Mouse (Mus musculus) CH12.LX (cell line): ENCODE data around the gene Susd3. TPM values are rescaled to one million over a fixed set of nuclear protein-coding genes. Genes with fewer than 3 reads are reported as not detected.

Experiments
- DNase-seq: peaks from one replicate; pipeline ENCODE4 v3.0.0-alpha.2; 2013; ENCODE audit errors: extremely low read depth
- H3K27ac ChIP-seq: 2 replicates; pipeline ENCODE4 v1.5.1; 2012; ENCODE audit warnings: low read depth, mild to moderate bottlenecking, control low read depth, moderate library complexity; ENCODE audit not compliant: insufficient read depth
- H3K27me3 ChIP-seq: replicated peaks from 2 replicates; pipeline ENCODE3; 2012; ENCODE audit warnings: inconsistent platforms
- H3K36me3 ChIP-seq, 2 experiments: replicated peaks in 1 of 2; 2 replicates each; pipeline versions ENCODE3 to v1.6.1; 2012; ENCODE audit warnings: inconsistent platforms in 1 of 2, low read length in 1 of 2, mild to moderate bottlenecking in 1 of 2, mixed read lengths in 1 of 2, moderate library complexity in 1 of 2; ENCODE audit not compliant: control insufficient read depth in 1 of 2, insufficient read depth in 1 of 2
- H3K4me1 ChIP-seq, 2 experiments: 2 replicates each; pipeline ENCODE4 v1.6.1; 2012; ENCODE audit warnings: inconsistent platforms in 1 of 2, moderate library complexity in 1 of 2; ENCODE audit not compliant: insufficient read depth in 2 of 2, control insufficient read depth in 1 of 2
- H3K4me2 ChIP-seq: 2 replicates; pipeline ENCODE4 v1.6.1; 2012; ENCODE audit warnings: low read depth, mild to moderate bottlenecking, control low read depth; ENCODE audit not compliant: poor library complexity, insufficient read depth, severe bottlenecking
- H3K4me3 ChIP-seq, 3 experiments: fragments of 150-350 bp in 1 of 3; sonication (generic) in 1 of 3; replicated peaks in 1 of 3; 2 replicates each; pipeline versions ENCODE3 to v1.5.1; 2011 to 2012; ENCODE audit warnings: low read depth in 2 of 3, low read length in 2 of 3, mild to moderate bottlenecking in 2 of 3, moderate library complexity in 2 of 3, control low read depth in 1 of 3, improper control_type of control experiment in 1 of 3, inconsistent platforms in 1 of 3, mixed read lengths in 1 of 3; ENCODE audit not compliant: poor library complexity in 1 of 3
- H3K79me2 ChIP-seq: replicated peaks from 2 replicates; pipeline ENCODE4 v1.6.1; 2012; ENCODE audit warnings: mild to moderate bottlenecking, moderate library complexity; ENCODE audit not compliant: control insufficient read depth, poor library complexity, insufficient read depth, severe bottlenecking; ENCODE audit errors: extremely low read depth
- H3K9ac ChIP-seq: 2 replicates; pipeline ENCODE4 v1.6.1; 2012; ENCODE audit warnings: low read depth, mild to moderate bottlenecking, control low read depth, moderate library complexity; ENCODE audit not compliant: insufficient read depth
- H3K9me3 ChIP-seq: replicated peaks from 2 replicates; pipeline ENCODE3; 2012; ENCODE audit warnings: low read length, inconsistent platforms, mixed read lengths
- BHLHE40 ChIP-seq: IDR thresholded peaks from 2 replicates; pipeline ENCODE4 v1.6.1; 2011; ENCODE audit warnings: mild to moderate bottlenecking, low read depth, low read length, improper control_type of control experiment
- CHD2 ChIP-seq: IDR thresholded peaks from 2 replicates; pipeline ENCODE4 v1.6.1; 2011; ENCODE audit warnings: low read length, improper control_type of control experiment
- CTCF ChIP-seq, 2 experiments: IDR thresholded peaks in 1 of 2; conservative IDR thresholded peaks in 1 of 2; 2 replicates each; pipeline ENCODE4 v1.5.1; 2011 to 2012; ENCODE audit warnings: low read depth in 2 of 2, low read length in 2 of 2, improper control_type of control experiment in 1 of 2, inconsistent platforms in 1 of 2, mild to moderate bottlenecking in 1 of 2, moderate library complexity in 1 of 2
- EP300 ChIP-seq: IDR thresholded peaks from 2 replicates; pipeline ENCODE4 v1.6.1; 2011; ENCODE audit warnings: low read length, improper control_type of control experiment
- ETS1 ChIP-seq: conservative IDR thresholded peaks from 2 replicates; pipeline ENCODE4 v1.6.1; 2012; ENCODE audit warnings: low read depth, mild to moderate bottlenecking, inconsistent platforms, low read length, improper control_type of control experiment, moderate library complexity
- GABPA ChIP-seq: IDR thresholded peaks from 2 replicates; pipeline ENCODE4 v1.6.1; 2012; ENCODE audit warnings: low read depth, low read length, improper control_type of control experiment, inconsistent platforms; ENCODE audit not compliant: insufficient replicate concordance
- HCFC1 ChIP-seq: IDR thresholded peaks from 2 replicates; pipeline ENCODE4 v1.6.1; 2012; ENCODE audit warnings: low read depth, mild to moderate bottlenecking, inconsistent platforms, low read length, improper control_type of control experiment
- IRF4 ChIP-seq: IDR thresholded peaks from 2 replicates; pipeline ENCODE4 v1.6.1; 2014; ENCODE audit warnings: low read depth, mild to moderate bottlenecking, inconsistent platforms, low read length, improper control_type of control experiment
- JUN ChIP-seq: IDR thresholded peaks from 2 replicates; pipeline ENCODE4 v1.6.1; 2011; ENCODE audit warnings: low read depth, mild to moderate bottlenecking, low read length, improper control_type of control experiment, moderate library complexity; ENCODE audit not compliant: insufficient read depth
- JUND ChIP-seq: conservative IDR thresholded peaks from 2 replicates; pipeline ENCODE4 v1.6.1; 2011; ENCODE audit warnings: low read depth, low read length, improper control_type of control experiment
- KAT2A ChIP-seq: IDR thresholded peaks from 2 replicates; pipeline ENCODE4 v1.6.1; 2012; ENCODE audit warnings: low read length, improper control_type of control experiment, inconsistent platforms; ENCODE audit not compliant: insufficient replicate concordance
- MAFK ChIP-seq: IDR thresholded peaks from 2 replicates; pipeline ENCODE4 v1.6.1; 2011; ENCODE audit warnings: low read length, improper control_type of control experiment; ENCODE audit not compliant: insufficient replicate concordance
- MAX ChIP-seq: IDR thresholded peaks from 2 replicates; pipeline ENCODE4 v1.6.1; 2011; ENCODE audit warnings: low read length, improper control_type of control experiment
- MAZ ChIP-seq: IDR thresholded peaks from 2 replicates; pipeline ENCODE4 v1.6.1; 2012; ENCODE audit warnings: low read depth, mild to moderate bottlenecking, inconsistent platforms, low read length, improper control_type of control experiment, moderate library complexity
- MEF2A ChIP-seq: IDR thresholded peaks from 2 replicates; pipeline ENCODE4 v1.6.1; 2014; ENCODE audit warnings: low read depth, mild to moderate bottlenecking, inconsistent platforms, low read length, improper control_type of control experiment, borderline replicate concordance
- POLR2A ChIP-seq: IDR thresholded peaks from 2 replicates; pipeline ENCODE4 v1.6.1; 2011; ENCODE audit warnings: low read depth, mild to moderate bottlenecking, improper control_type of control experiment, low read length
- POLR2AphosphoS2 ChIP-seq: IDR thresholded peaks from 2 replicates; pipeline ENCODE4 v1.6.1; 2011; ENCODE audit warnings: low read depth, low read length, improper control_type of control experiment
- RAD21 ChIP-seq: IDR thresholded peaks from 2 replicates; pipeline ENCODE4 v1.6.1; 2011; ENCODE audit warnings: low read depth, mild to moderate bottlenecking, low read length, improper control_type of control experiment, moderate library complexity
- RCOR1 ChIP-seq: conservative IDR thresholded peaks from 2 replicates; pipeline ENCODE4 v1.6.1; 2012; ENCODE audit warnings: low read depth, mild to moderate bottlenecking, inconsistent platforms, low read length, improper control_type of control experiment
- SIN3A ChIP-seq: IDR thresholded peaks from 2 replicates; pipeline ENCODE4 v1.6.1; 2012; ENCODE audit warnings: low read length, improper control_type of control experiment, inconsistent platforms
- TBP ChIP-seq: conservative IDR thresholded peaks from 2 replicates; pipeline ENCODE4 v1.6.1; 2011; ENCODE audit warnings: low read depth, low read length, improper control_type of control experiment
- UBTF ChIP-seq: IDR thresholded peaks from 2 replicates; pipeline ENCODE4 v1.6.1; 2012; ENCODE audit warnings: low read depth, mild to moderate bottlenecking, inconsistent platforms, low read length, improper control_type of control experiment, moderate library complexity
- USF1 ChIP-seq: IDR thresholded peaks from 2 replicates; pipeline ENCODE4 v1.6.1; 2014; ENCODE audit warnings: low read depth, mild to moderate bottlenecking, inconsistent platforms, low read length, improper control_type of control experiment
- USF2 ChIP-seq: conservative IDR thresholded peaks from 2 replicates; pipeline ENCODE4 v1.6.1; 2011; ENCODE audit warnings: low read depth, low read length, improper control_type of control experiment
- ZC3H11A ChIP-seq: IDR thresholded peaks from 2 replicates; pipeline ENCODE4 v1.6.1; 2012; ENCODE audit warnings: low read depth, mild to moderate bottlenecking, inconsistent platforms, low read length, improper control_type of control experiment
- ZNF384 ChIP-seq: IDR thresholded peaks from 2 replicates; pipeline ENCODE4 v1.6.1; 2012; ENCODE audit warnings: low read depth, low read length, improper control_type of control experiment, inconsistent platforms
- dilution Hi-C: fragments of 300-500 bp; cut with MboI; formaldehyde crosslinking; loops from 2 replicates; pipeline ENCODE4 v1.14.3; 2020; ENCODE audit warnings: low sequenced_read_pairs; ENCODE audit not compliant: extremely low pct_unique_long_range_greater_than_20kb, extremely low pct_ligation_motif_present
- in situ Hi-C: fragments of 300-500 bp; cut with MboI; formaldehyde crosslinking; loops from 3 replicates; pipeline ENCODE4 v1.14.3; 2019; ENCODE audit warnings: low sequenced_read_pairs, low pct_ligation_motif_present, low pct_unique_long_range_greater_than_20kb, mixed read lengths
- polyA plus RNA-seq: library from polyadenylated mRNA; unstranded; fragments of >175 nt; gene quantifications from 2 replicates; pipeline ENCODE4 v1.2.1, GENCODE M21; 2012; ENCODE audit warnings: low read depth; ENCODE audit not compliant: insufficient read length
- total RNA-seq, 2 experiments: library from RNA; depleted of rRNA; stranded (reverse); fragments of 300-350 nt in 1 of 2; fragments of >200 nt in 1 of 2; gene quantifications; 2 replicates each; pipeline ENCODE4 v1.2.3; 2012 to 2014

The Susd3 gene
- total and polyA plus RNA-seq, 3 experiments = 6.0 to 19.0 (median 12.0) TPM

DNA sequence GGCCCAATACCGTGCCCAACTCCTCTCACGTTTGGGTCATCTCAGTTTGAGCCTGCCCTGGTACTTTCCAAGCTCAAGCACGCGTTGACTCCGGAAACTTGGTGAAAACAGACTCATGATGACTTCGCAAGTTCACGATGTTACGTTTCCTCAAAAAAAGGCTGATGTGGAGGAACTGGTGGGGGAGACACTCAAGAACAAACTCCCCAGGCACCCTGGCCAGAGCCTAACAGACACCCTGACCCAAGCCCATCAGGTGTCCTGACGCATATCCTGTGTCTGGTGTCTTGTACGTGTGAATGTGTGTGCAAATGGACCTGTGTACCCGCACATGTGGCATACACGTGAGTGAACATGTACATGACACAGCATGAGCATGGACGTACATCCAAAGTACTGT is 47.8 kb downstream of the Susd3 start:
- dilution Hi-C loops (no loop called here), in situ Hi-C loops (no loop called here)
- Histone ChIP-seq H3K9ac (no peak overlapping the region), H3K36me3 (peaks cover 2 to 22% of the 10 kb centered on the region in 2 experiments), H3K79me2 (no peaks in the 10 kb centered on the region), H3K9me3 (no peaks in the 10 kb centered on the region), H3K27me3 (no peaks in the 10 kb centered on the region), H3K4me2 (no peak overlapping the region), H3K4me1 (peaks cover 4 to 27% of the 10 kb centered on the region in 2 experiments), H3K4me3 (no peak overlapping the region), H3K27ac (no peak overlapping the region)
- DNase-seq = no peak
- no peak for TF ChIP-seq KAT2A
- TF ChIP-seq RCOR1 = no peak
- TF ChIP-seq JUND = no peak
- no peak for TF ChIP-seq MEF2A
- no peak for TF ChIP-seq GABPA
- peak; percentile 69 for TF ChIP-seq BHLHE40
- no peak for TF ChIP-seq MAX
- no peak for TF ChIP-seq EP300

GRCm38 (mm10) chr13:49199891-49200290 is 48.6 kb downstream of the Susd3 start:
- Histone ChIP-seq H3K9me3 (no peaks in the 10 kb centered on the region), H3K4me3 (no peak overlapping the region), H3K4me2 (no peak overlapping the region), H3K79me2 (no peaks in the 10 kb centered on the region), H3K9ac (no peak overlapping the region), H3K27ac (no peak overlapping the region), H3K36me3 (peaks cover 2 to 29% of the 10 kb centered on the region in 2 experiments), H3K27me3 (no peaks in the 10 kb centered on the region), H3K4me1 (peaks cover 4 to 24% of the 10 kb centered on the region in 2 experiments)
- in situ Hi-C loops (loop anchor here (25.0 kb wide), 2 partner anchors 338 to 538 kb away; partner anchors contain the start of genes Barx1 and Phf2), dilution Hi-C loops (no loop called here)
- no peak for DNase-seq
- TF ChIP-seq POLR2A (no peak), MAFK (no peak), IRF4 (no peak), TBP (no peak), GABPA (no peak), ETS1 (no peak), KAT2A (no peak), ZNF384 (no peak), USF2 (no peak), RAD21 (no peak)

DNA sequence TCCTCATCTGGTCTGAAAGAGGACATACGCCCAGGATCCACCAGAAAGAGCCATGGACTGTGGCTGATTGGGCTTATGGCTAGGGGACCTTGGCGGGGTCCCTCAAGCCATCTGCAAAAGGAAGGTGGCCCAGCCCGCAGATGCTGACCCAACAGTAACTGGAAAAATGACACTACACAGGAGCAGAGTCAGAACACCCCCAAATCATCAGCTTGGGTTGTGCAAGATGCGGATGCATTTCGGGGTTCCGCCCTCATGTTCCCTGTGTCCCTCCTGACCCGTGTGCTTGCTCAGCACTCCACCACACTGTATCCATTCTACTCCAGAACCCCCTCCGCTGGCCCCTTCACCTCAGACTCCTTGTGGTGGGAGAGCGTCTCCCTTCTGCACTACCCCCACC is 49.8 kb downstream of the Susd3 start:
- H3K36me3 ChIP-seq = peaks cover 2 to 37% of the 10 kb centered on the region in 2 experiments
- in situ Hi-C loops = loop anchor here (25.0 kb wide), 2 partner anchors 336 to 536 kb away; partner anchors contain the start of genes Barx1 and Phf2
- dilution Hi-C loops = no loop called here
- no peak overlapping the region for H3K27ac ChIP-seq
- no peaks in the 10 kb centered on the region for H3K79me2 ChIP-seq
- peaks cover 4 to 24% of the 10 kb centered on the region in 2 experiments for H3K4me1 ChIP-seq
- no peak for DNase-seq
- TF ChIP-seq JUN (no peak), POLR2AphosphoS2 (no peak), CHD2 (no peak), ZC3H11A (no peak), EP300 (no peak), POLR2A (no peak), ZNF384 (no peak), USF1 (no peak), SIN3A (no peak), UBTF (no peak), HCFC1 (no peak), KAT2A (no peak), BHLHE40 (no peak), GABPA (no peak), USF2 (no peak), CTCF (conservative IDR thresholded peaks at IDR 0.05 in 1 of 2, IDR thresholded peaks at IDR 0.05 in 1 of 2; ENCODE audit: low read depth in 2 of 2, low read length in 2 of 2) (no peak), MAZ (no peak)
- TF ChIP-seq, all 38 proteins: peak for 0
- no peaks in the 10 kb centered on the region for H3K27me3 ChIP-seq
- no peaks in the 10 kb centered on the region for H3K9me3 ChIP-seq
- H3K4me2 ChIP-seq = no peak overlapping the region
- H3K9ac ChIP-seq = no peak overlapping the region
- H3K4me3 ChIP-seq = no peak overlapping the region
